Mouse (Mus musculus) ovary, postnatal 36 days (tissue): Measurements from ENCODE around the gene Ccdc172.

Experiments
- DNase-seq: peaks from one replicate; pipeline ENCODE4 v3.0.0; 2022; ENCODE audit warnings: low spot score, mixed read lengths

Gene Ccdc172

GRCm38 (mm10) chr19:58511818-58512217 lies at the start of gene Ccdc172:
TSS of gene Ccdc172 (plus strand) at chr19:58511993.
- no peak for DNase-seq

GRCm38 (mm10) chr19:58463755-58464154 lies 48.0 kb upstream of the Ccdc172 start:
- no peak for DNase-seq

GRCm38 (mm10) chr19:58468331-58468730 lies 43.5 kb upstream of the Ccdc172 start:
- no peak for DNase-seq

GRCm38 (mm10) chr19:58469421-58469820 lies 42.4 kb upstream of the Ccdc172 start:
- DNase-seq, result peak; percentile 79

GRCm38 (mm10) chr19:58474251-58474650 lies 37.5 kb upstream of the Ccdc172 start:
- DNase-seq, result no peak

- no peak for DNase-seq
These were observed 29.3 kb upstream of the Ccdc172 start for GRCm38 (mm10) chr19:58482373-58482977.

GRCm38 (mm10) chr19:58486686-58487085 lies 25.1 kb upstream of the Ccdc172 start:
- no peak for DNase-seq

GRCm38 (mm10) chr19:58497106-58497505 lies 14.7 kb upstream of the Ccdc172 start:
- DNase-seq, result no peak

- no peak for DNase-seq
These were observed 12.3 kb upstream of the Ccdc172 start for GRCm38 (mm10) chr19:58499420-58499966.

GRCm38 (mm10) chr19:58500049-58500448 lies 11.7 kb upstream of the Ccdc172 start:
- DNase-seq, result no peak

GRCm38 (mm10) chr19:58521696-58522095 lies 9.9 kb downstream of the Ccdc172 start:
- DNase-seq, result no peak

- DNase-seq, result no peak
These were observed 12.1 kb downstream of the Ccdc172 start for GRCm38 (mm10) chr19:58523736-58524394.

GRCm38 (mm10) chr19:58525457-58526239 lies 13.9 kb downstream of the Ccdc172 start:
- DNase-seq, result no peak

GRCm38 (mm10) chr19:58533077-58533476 lies 21.3 kb downstream of the Ccdc172 start:
- no peak for DNase-seq

GRCm38 (mm10) chr19:58536691-58537090 lies 24.9 kb downstream of the Ccdc172 start:
- DNase-seq, result no peak

GRCm38 (mm10) chr19:58540396-58540795 lies 28.6 kb downstream of the Ccdc172 start:
- no peak for DNase-seq

GRCm38 (mm10) chr19:58548367-58548766 lies 36.6 kb downstream of the Ccdc172 start:
- no peak for DNase-seq

GRCm38 (mm10) chr19:58550489-58550888 lies 38.7 kb downstream of the Ccdc172 start:
- no peak for DNase-seq

- no peak for DNase-seq
These were observed 39.1 kb downstream of the Ccdc172 start for GRCm38 (mm10) chr19:58550916-58551315.

GRCm38 (mm10) chr19:58554974-58555373 lies 43.2 kb downstream of the Ccdc172 start:
- no peak for DNase-seq

- no peak for DNase-seq
These were observed 46.6 kb downstream of the Ccdc172 start for GRCm38 (mm10) chr19:58558352-58558751.

- no peak for DNase-seq
These were observed 50.6 kb downstream of the Ccdc172 start for GRCm38 (mm10) chr19:58562301-58562815.
